Mouse (Mus musculus) MEL (cell line): ENCODE measurements around the gene P2rx6. TPM values are rescaled to one million over a fixed set of nuclear protein-coding genes. Genes with fewer than 3 reads are reported as not detected.

ENCODE experiments used
- DNase-seq: peaks from one replicate; pipeline ENCODE4 v3.0.0; 2011; ENCODE audit warnings: low read depth, low spot score
- H3K27ac ChIP-seq: 2 replicates; pipeline ENCODE4 v1.5.1; 2012; ENCODE audit warnings: low read depth, mild to moderate bottlenecking, control low read depth, low read length, moderate library complexity; ENCODE audit not compliant: control insufficient read depth
- H3K27me3 ChIP-seq, 2 experiments: fragments of 150-350 bp in 1 of 2; sonication (generic) in 1 of 2; 2 replicates each; pipeline ENCODE4 v1.6.1; 2012; ENCODE audit warnings: low read length in 2 of 2, mild to moderate bottlenecking in 2 of 2, improper control_type of control experiment in 1 of 2, moderate library complexity in 1 of 2; ENCODE audit not compliant: insufficient read depth in 2 of 2, control insufficient read depth in 1 of 2
- H3K36me3 ChIP-seq, 2 experiments: 2 replicates each; pipeline ENCODE4 v1.6.1; 2012 to 2014; ENCODE audit warnings: low read length in 2 of 2, improper control_type of control experiment in 1 of 2, inconsistent platforms in 1 of 2, mild to moderate bottlenecking in 1 of 2; ENCODE audit not compliant: insufficient read depth in 2 of 2, control insufficient read depth in 1 of 2
- H3K4me1 ChIP-seq, 2 experiments: fragments of 150-350 bp in 1 of 2; sonication (generic) in 1 of 2; 2 replicates each; pipeline ENCODE4 v1.6.1; 2012; ENCODE audit warnings: low read length in 2 of 2, improper control_type of control experiment in 1 of 2, mild to moderate bottlenecking in 1 of 2; ENCODE audit not compliant: insufficient read depth in 2 of 2, control insufficient read depth in 1 of 2
- H3K4me3 ChIP-seq, 2 experiments: fragments of 150-350 bp in 1 of 2; sonication (generic) in 1 of 2; 2 replicates each; pipeline ENCODE4 v1.5.1; 2012; ENCODE audit warnings: low read depth in 2 of 2, low read length in 2 of 2, mild to moderate bottlenecking in 2 of 2, moderate library complexity in 2 of 2, control low read depth in 1 of 2, improper control_type of control experiment in 1 of 2; ENCODE audit not compliant: control insufficient read depth in 1 of 2, insufficient read depth in 1 of 2
- H3K79me2 ChIP-seq: 2 replicates; pipeline ENCODE4 v1.6.1; 2012; ENCODE audit warnings: mild to moderate bottlenecking, low read length, moderate library complexity; ENCODE audit not compliant: control insufficient read depth, poor library complexity, insufficient read depth
- H3K9ac ChIP-seq: 2 replicates; pipeline ENCODE4 v1.6.1; 2012; ENCODE audit warnings: low read depth, mild to moderate bottlenecking, control low read depth, low read length, moderate library complexity; ENCODE audit not compliant: control insufficient read depth, poor library complexity, severe bottlenecking
- H3K9me3 ChIP-seq: fragments of 150-350 bp; sonication (generic); replicated peaks from 2 replicates; pipeline ENCODE4 v1.6.1; 2012; ENCODE audit warnings: mild to moderate bottlenecking, low read length, improper control_type of control experiment, moderate library complexity; ENCODE audit not compliant: insufficient read depth
- E2F4 ChIP-seq: IDR thresholded peaks from 2 replicates; pipeline ENCODE4 v1.6.1; 2011; ENCODE audit warnings: low read depth, low read length, improper control_type of control experiment, borderline replicate concordance
- EP300 ChIP-seq, 2 experiments: IDR thresholded peaks; 2 replicates each; pipeline ENCODE4 v1.6.1; 2011; ENCODE audit warnings: improper control_type of control experiment in 2 of 2, low read length in 2 of 2, low read depth in 1 of 2, mild to moderate bottlenecking in 1 of 2
- HCFC1 ChIP-seq: IDR thresholded peaks from 2 replicates; pipeline ENCODE4 v1.6.1; 2012; ENCODE audit warnings: low read depth, mild to moderate bottlenecking, inconsistent platforms, low read length, improper control_type of control experiment, moderate library complexity
- JUND ChIP-seq: IDR thresholded peaks from 2 replicates; pipeline ENCODE4 v1.6.1; 2011; ENCODE audit warnings: low read depth, mild to moderate bottlenecking, improper control_type of control experiment, low read length
- MAZ ChIP-seq: IDR thresholded peaks from 2 replicates; pipeline ENCODE4 v1.6.1; 2012; ENCODE audit warnings: low read depth, mild to moderate bottlenecking, inconsistent platforms, low read length, improper control_type of control experiment
- MEF2A ChIP-seq: IDR thresholded peaks from 2 replicates; pipeline ENCODE4 v1.6.1; 2014; ENCODE audit warnings: low read depth, mild to moderate bottlenecking, inconsistent platforms, low read length, improper control_type of control experiment; ENCODE audit not compliant: poor library complexity, insufficient replicate concordance, severe bottlenecking; ENCODE audit errors: extremely low read depth
- MXI1 ChIP-seq: IDR thresholded peaks from 2 replicates; pipeline ENCODE4 v1.6.1; 2011; ENCODE audit warnings: mild to moderate bottlenecking, low read depth, low read length, improper control_type of control experiment
- NRF1 ChIP-seq: IDR thresholded peaks from 2 replicates; pipeline ENCODE4 v1.6.1; 2014; ENCODE audit warnings: low read depth, mild to moderate bottlenecking, inconsistent platforms, low read length, improper control_type of control experiment, moderate library complexity; ENCODE audit not compliant: poor library complexity, insufficient read depth, severe bottlenecking
- POLR2A ChIP-seq, 2 experiments: IDR thresholded peaks; 2 replicates each; pipeline ENCODE4 v1.6.1; 2011 to 2012; ENCODE audit warnings: low read length in 2 of 2, mild to moderate bottlenecking in 2 of 2, control low read depth in 1 of 2, improper control_type of control experiment in 1 of 2, low read depth in 1 of 2, moderate library complexity in 1 of 2; ENCODE audit not compliant: control insufficient read depth in 1 of 2, insufficient read depth in 1 of 2, poor library complexity in 1 of 2
- POLR2AphosphoS2 ChIP-seq: IDR thresholded peaks from 2 replicates; pipeline ENCODE4 v1.6.1; 2011; ENCODE audit warnings: low read length, improper control_type of control experiment
- POLR2AphosphoS5 ChIP-seq: IDR thresholded peaks from 2 replicates; pipeline ENCODE4 v1.6.1; 2012; ENCODE audit warnings: low read depth, borderline replicate concordance, mild to moderate bottlenecking, inconsistent platforms, low read length, moderate library complexity, mixed read lengths
- RCOR1 ChIP-seq: IDR thresholded peaks from 2 replicates; pipeline ENCODE4 v1.6.1; 2012; ENCODE audit warnings: low read depth, mild to moderate bottlenecking, inconsistent platforms, low read length, improper control_type of control experiment
- SMC3 ChIP-seq: IDR thresholded peaks from 2 replicates; pipeline ENCODE4 v1.6.1; 2011; ENCODE audit warnings: low read depth, low read length, improper control_type of control experiment
- TBP ChIP-seq: IDR thresholded peaks from 2 replicates; pipeline ENCODE4 v1.8.0; 2011; ENCODE audit warnings: low read depth, low read length, improper control_type of control experiment
- TCF12 ChIP-seq: IDR thresholded peaks from 2 replicates; pipeline ENCODE4 v1.6.1; 2014; ENCODE audit warnings: low read depth, mild to moderate bottlenecking, inconsistent platforms, low read length, improper control_type of control experiment, moderate library complexity
- UBTF ChIP-seq: IDR thresholded peaks from 2 replicates; pipeline ENCODE4 v1.6.1; 2012; ENCODE audit warnings: low read depth, mild to moderate bottlenecking, inconsistent platforms, low read length, improper control_type of control experiment, moderate library complexity, borderline replicate concordance; ENCODE audit not compliant: insufficient read depth
- USF2 ChIP-seq, 2 experiments: IDR thresholded peaks; 2 replicates each; pipeline ENCODE4 v1.6.1; 2011 to 2012; ENCODE audit warnings: improper control_type of control experiment in 2 of 2, low read length in 2 of 2, borderline replicate concordance in 1 of 2, inconsistent platforms in 1 of 2, low read depth in 1 of 2, mild to moderate bottlenecking in 1 of 2; ENCODE audit not compliant: insufficient read depth in 1 of 2
- ZKSCAN1 ChIP-seq: IDR thresholded peaks from 2 replicates; pipeline ENCODE4 v1.6.1; 2012; ENCODE audit warnings: low read depth, mild to moderate bottlenecking, inconsistent platforms, low read length, improper control_type of control experiment, moderate library complexity
- ZMIZ1 ChIP-seq: IDR thresholded peaks from 2 replicates; pipeline ENCODE4 v1.6.1; 2012; ENCODE audit warnings: low read depth, mild to moderate bottlenecking, inconsistent platforms, low read length, improper control_type of control experiment, moderate library complexity
- polyA plus RNA-seq, 2 experiments: library from polyadenylated mRNA; stranded (reverse) in 1 of 2; unstranded in 1 of 2; fragments of >175 nt in 1 of 2; fragments of >200 nt in 1 of 2; gene quantifications; 2 replicates each; pipeline versions ENCODE4 v1.2.1 to v1.2.4; 2012; ENCODE audit warnings: low replicate concordance in 2 of 2, low read depth in 1 of 2; ENCODE audit not compliant: insufficient read length in 2 of 2, insufficient read depth in 1 of 2, missing spikeins in 1 of 2
- total RNA-seq: library from RNA; depleted of rRNA; stranded (reverse); fragments of 300-350 nt; gene quantifications from 2 replicates; pipeline ENCODE4 v1.2.3, GENCODE M21; 2012

The P2rx6 gene
- total and polyA plus RNA-seq, 3 experiments, result 0.04 to 0.38 TPM; not detected in 1

DNA sequence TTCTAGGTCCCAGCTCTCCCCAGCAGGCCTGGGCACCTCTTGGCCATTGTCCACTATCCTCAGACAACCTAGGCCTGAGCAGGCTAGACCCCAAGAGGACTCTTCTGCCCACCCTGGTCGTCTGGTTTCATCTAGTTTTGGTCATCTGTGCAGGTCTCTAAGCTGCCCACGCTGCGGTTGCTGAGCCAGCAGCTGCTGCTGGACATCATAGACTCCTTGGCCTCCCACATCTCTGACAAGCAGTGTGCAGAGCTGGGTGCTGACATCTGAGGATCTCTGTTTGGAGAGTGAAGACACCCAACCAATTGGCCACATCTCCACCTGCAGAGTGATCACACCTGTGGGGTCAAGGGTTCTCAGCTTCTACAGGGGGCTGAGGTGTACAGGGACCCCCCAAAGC is 36.2 kb upstream of the P2rx6 start:
- H3K79me2 ChIP-seq, result peaks cover 15% of the 10 kb centered on the region
- H3K9ac ChIP-seq, result no peak overlapping the region
- no peak for DNase-seq
- H3K36me3 ChIP-seq, result peaks cover 0 to 7% of the 10 kb centered on the region in 2 experiments; a peak in 2 of 4 replicates
- TF ChIP-seq POLR2AphosphoS2 (no peak), TCF12 (no peak), EP300 (IDR thresholded peaks at IDR 0.05; ENCODE audit: low read depth in 1 of 2, low read length in 2 of 2) (no peak), MEF2A (no peak), POLR2AphosphoS5 (no peak), RCOR1 (no peak)
- no peaks in the 10 kb centered on the region for H3K9me3 ChIP-seq
- no peak overlapping the region for H3K4me3 ChIP-seq
- H3K27ac ChIP-seq, result no peak overlapping the region
- H3K27me3 ChIP-seq, result no peaks in the 10 kb centered on the region
- H3K4me1 ChIP-seq, result peaks cover 0 to 7% of the 10 kb centered on the region in 2 experiments; a peak in 2 of 4 replicates

DNA sequence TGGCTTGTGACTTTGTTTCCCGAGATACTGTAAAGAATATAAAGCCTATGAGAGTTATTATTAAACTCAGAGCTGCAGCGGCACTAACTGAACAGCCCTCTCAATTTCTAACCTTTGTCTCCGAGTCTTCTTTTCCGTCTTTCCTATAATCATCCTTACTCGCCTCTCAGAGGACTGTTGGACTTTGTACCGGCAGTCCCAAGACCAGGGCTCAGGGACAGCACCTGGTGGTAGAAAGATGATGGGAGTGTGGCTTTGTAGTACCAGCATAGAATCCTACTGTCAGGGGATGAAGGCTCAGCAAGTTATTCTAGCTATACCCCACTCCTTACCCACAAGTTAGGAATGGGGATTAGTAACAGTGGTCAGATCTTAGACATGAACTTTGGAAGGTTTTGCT is 35.5 kb upstream of the P2rx6 start:
- no peak for DNase-seq
- Histone ChIP-seq H3K27me3 (no peaks in the 10 kb centered on the region), H3K4me3 (no peak overlapping the region), H3K27ac (no peak overlapping the region), H3K9me3 (no peaks in the 10 kb centered on the region), H3K79me2 (peaks cover 18% of the 10 kb centered on the region), H3K36me3 (peaks cover 0 to 7% of the 10 kb centered on the region in 2 experiments; a peak in 2 of 4 replicates), H3K9ac (no peak overlapping the region), H3K4me1 (peaks cover 0 to 7% of the 10 kb centered on the region in 2 experiments; a peak in 2 of 4 replicates)
- TF ChIP-seq TBP, result no peak
- TF ChIP-seq ZMIZ1, result no peak
- TF ChIP-seq USF2 (IDR thresholded peaks at IDR 0.05; ENCODE audit: borderline replicate concordance in 1 of 2, insufficient read depth in 1 of 2, low read depth in 1 of 2, low read length in 2 of 2), result no peak
- no peak for TF ChIP-seq UBTF
- no peak for TF ChIP-seq ZKSCAN1
- TF ChIP-seq POLR2A (IDR thresholded peaks at IDR 0.05; ENCODE audit: control insufficient read depth in 1 of 2, insufficient read depth in 1 of 2, low read depth in 1 of 2, low read length in 2 of 2, poor library complexity in 1 of 2), result no peak
- no peak for TF ChIP-seq SMC3
- no peak for TF ChIP-seq E2F4
- no peak for TF ChIP-seq POLR2AphosphoS2
- no peak for TF ChIP-seq NRF1
- TF ChIP-seq MAZ, result no peak
- no peak for TF ChIP-seq MXI1
- TF ChIP-seq JUND, result no peak
- no peak for TF ChIP-seq HCFC1
- TF ChIP-seq TCF12, result no peak
- TF ChIP-seq EP300 (IDR thresholded peaks at IDR 0.05; ENCODE audit: low read depth in 1 of 2, low read length in 2 of 2), result no peak
